Mouse (Mus musculus) heart, adult 2 months (tissue): ENCODE data around the gene Map3k5. TPM values are rescaled to one million over a fixed set of nuclear protein-coding genes. Genes with fewer than 3 reads are reported as not detected.

Experiments
- DNase-seq, 2 experiments: peaks; one replicate each; pipeline ENCODE4 v3.0.0; 2021
- H3K27ac ChIP-seq: fragments of 200-600 bp; 2 replicates; pipeline ENCODE4 v1.8.1; 2022
- H3K27me3 ChIP-seq: fragments of 200-500 bp; 2 replicates; pipeline ENCODE4 v1.6.1; 2012; ENCODE audit warnings: mild to moderate bottlenecking, low read length, inconsistent platforms, mixed read lengths; ENCODE audit not compliant: control insufficient read depth, insufficient read depth
- H3K36me3 ChIP-seq: fragments of 200-500 bp; 2 replicates; pipeline ENCODE4 v1.6.1; 2012; ENCODE audit warnings: low read length, inconsistent platforms; ENCODE audit not compliant: control insufficient read depth, insufficient read depth
- H3K4me1 ChIP-seq: fragments of 200-500 bp; 2 replicates; pipeline ENCODE4 v1.6.1; 2011; ENCODE audit warnings: low read length; ENCODE audit not compliant: control insufficient read depth, insufficient read depth
- H3K4me3 ChIP-seq: fragments of 200-600 bp; 2 replicates; pipeline ENCODE4 v1.8.1; 2022
- H3K79me2 ChIP-seq: fragments of 200-500 bp; replicated peaks from 2 replicates; pipeline ENCODE4 v1.6.1; 2012; ENCODE audit warnings: mild to moderate bottlenecking, inconsistent platforms, low read length, moderate library complexity, mixed read lengths; ENCODE audit not compliant: control insufficient read depth, insufficient read depth
- H3K9ac ChIP-seq: fragments of 200-500 bp; 2 replicates; pipeline ENCODE4 v1.6.1; 2012; ENCODE audit warnings: low read depth, mild to moderate bottlenecking, control low read depth, inconsistent platforms, low read length, mixed read lengths
- CTCF ChIP-seq: fragments of 200-600 bp; IDR thresholded peaks from 2 replicates; pipeline ENCODE4 v1.8.1; 2022; ENCODE audit warnings: antibody characterized with exemption, mild to moderate bottlenecking, moderate library complexity
- EP300 ChIP-seq: fragments of 200-500 bp; IDR thresholded peaks from 2 replicates; pipeline ENCODE4 v1.6.1; 2011; ENCODE audit warnings: low read depth, low read length, control low read depth; ENCODE audit not compliant: insufficient read depth
- POLR2A ChIP-seq: fragments of 200-500 bp; IDR thresholded peaks from 2 replicates; pipeline ENCODE4 v1.6.1; 2011; ENCODE audit warnings: mild to moderate bottlenecking, low read depth, low read length, control low read depth; ENCODE audit not compliant: insufficient read depth
- WGBS: fragments of 180-500 bp; shearing (Covaris S2); methylation state at CpG from one replicate; pipeline ENCODE4 v1.1.7; 2018; 5-methylcytosine and 5-hydroxymethylcytosine counted together
- intact Hi-C: fragments of 180-260 bp; cut with DNase I; formaldehyde crosslinking; loops from one replicate; pipeline ENCODE4 v1.15.1; 2025
- polyA plus RNA-seq: library from polyadenylated mRNA; depleted of rRNA; stranded (reverse); fragments of >200 nt; gene quantifications from 2 replicates; pipeline ENCODE4 v1.2.3, GENCODE M21; 2012
- total RNA-seq, 2 experiments: library from RNA; stranded (reverse); gene quantifications; 2 replicates each; pipeline ENCODE4 v1.2.3; 2021

The Map3k5 gene
- total and polyA plus RNA-seq, 3 experiments, result 7.6 to 45.3 (median 42.6) TPM

- intact Hi-C loops, result loop anchor here (10.0 kb wide), 1 partner anchor 131 kb away; no protein-coding TSS in a partner anchor
- WGBS, result 73% methylated on average over 2 of the region's 2 CpGs
- Histone ChIP-seq H3K27me3 (peaks cover under 1% of the 10 kb centered on the region; the same call in 1 of the 2 replicates), H3K4me3 (no peak overlapping the region), H3K4me1 (no peaks in the 10 kb centered on the region), H3K27ac (no peak overlapping the region), H3K79me2 (no peaks in the 10 kb centered on the region; the same call in 1 of the 2 replicates), H3K9ac (no peak overlapping the region), H3K36me3 (no peaks in the 10 kb centered on the region)
- DNase-seq, result no peak
- TF ChIP-seq EP300, result no peak
Measured at GRCm38 (mm10) chr10:20153507-20153906, 219.2 kb downstream of the Map3k5 start.

GRCm38 (mm10) chr10:20155401-20155800 is 221.1 kb downstream of the Map3k5 start:
- no peaks in the 10 kb centered on the region for H3K4me1 ChIP-seq
- no peaks in the 10 kb centered on the region for H3K36me3 ChIP-seq
- no peaks in the 10 kb centered on the region for H3K27me3 ChIP-seq
- intact Hi-C loops, result loop anchor here (10.0 kb wide), 1 partner anchor 129 kb away; no protein-coding TSS in a partner anchor
- no peak overlapping the region for H3K27ac ChIP-seq
- no peak for TF ChIP-seq EP300
- no peak for TF ChIP-seq POLR2A
- TF ChIP-seq CTCF, result no peak
- 37% methylated on average over 7 of the region's 7 CpGs for whole genome bisulfite sequencing
- H3K9ac ChIP-seq, result no peak overlapping the region
- DNase-seq, result no peak
- no peak overlapping the region for H3K4me3 ChIP-seq
- H3K79me2 ChIP-seq, result no peaks in the 10 kb centered on the region; the same call in 1 of the 2 replicates

- Histone ChIP-seq H3K4me3 (no peak overlapping the region), H3K36me3 (no peaks in the 10 kb centered on the region), H3K4me1 (no peaks in the 10 kb centered on the region), H3K27ac (no peak overlapping the region), H3K9ac (no peak overlapping the region), H3K27me3 (no peaks in the 10 kb centered on the region), H3K79me2 (no peaks in the 10 kb centered on the region; the same call in 1 of the 2 replicates)
- DNase-seq, result no peak
- intact Hi-C loops, result loop anchor here (10.0 kb wide), 1 partner anchor 128 kb away; no protein-coding TSS in a partner anchor
- 78% methylated on average over 8 of the region's 8 CpGs for WGBS
- TF ChIP-seq EP300 (no peak), CTCF (no peak), POLR2A (no peak)
Measured at GRCm38 (mm10) chr10:20157021-20157726, 222.9 kb downstream of the Map3k5 start.

- no peaks in the 10 kb centered on the region; the same call in none of the 2 replicates for H3K79me2 ChIP-seq
- no peaks in the 10 kb centered on the region for H3K27me3 ChIP-seq
- H3K4me1 ChIP-seq, result no peaks in the 10 kb centered on the region
- no peak for DNase-seq
- no peak overlapping the region for H3K9ac ChIP-seq
- no peak overlapping the region for H3K27ac ChIP-seq
- 28% methylated on average over 4 of the region's 4 CpGs for WGBS
- intact Hi-C loops, result loop anchor here (10.0 kb wide), 1 partner anchor 126 kb away; no protein-coding TSS in a partner anchor
- H3K36me3 ChIP-seq, result no peaks in the 10 kb centered on the region
- no peak overlapping the region for H3K4me3 ChIP-seq
- TF ChIP-seq CTCF (no peak), EP300 (no peak), POLR2A (no peak)
Measured at GRCm38 (mm10) chr10:20158756-20159155, 224.5 kb downstream of the Map3k5 start.

GRCm38 (mm10) chr10:20159308-20159707 is 225.0 kb downstream of the Map3k5 start:
- Histone ChIP-seq H3K36me3 (no peaks in the 10 kb centered on the region), H3K4me3 (no peak overlapping the region), H3K79me2 (no peaks in the 10 kb centered on the region; the same call in none of the 2 replicates), H3K4me1 (no peaks in the 10 kb centered on the region), H3K9ac (no peak overlapping the region), H3K27ac (no peak overlapping the region), H3K27me3 (no peaks in the 10 kb centered on the region)
- no peak for DNase-seq
- TF ChIP-seq POLR2A, result no peak
- TF ChIP-seq EP300, result no peak
- 86% methylated on average over 5 of the region's 5 CpGs for WGBS
- intact Hi-C loops, result loop anchor here (10.0 kb wide), 1 partner anchor 125 kb away; no protein-coding TSS in a partner anchor

GRCm38 (mm10) chr10:20160914-20161313 is 226.6 kb downstream of the Map3k5 start:
- 52% methylated on average over 8 of the region's 8 CpGs for WGBS

More at GRCm38 (mm10) chr10:20160914-20161313, 226.6 kb downstream of the Map3k5 start:
- Histone ChIP-seq H3K4me1 (no peaks in the 10 kb centered on the region), H3K79me2 (peaks cover 2% of the 10 kb centered on the region; the same call in 1 of the 2 replicates), H3K4me3 (no peak overlapping the region), H3K36me3 (no peaks in the 10 kb centered on the region), H3K27ac (no peak overlapping the region), H3K27me3 (no peaks in the 10 kb centered on the region), H3K9ac (no peak overlapping the region)
- TF ChIP-seq EP300 (no peak), POLR2A (no peak), CTCF (no peak)
- DNase-seq, result no peak
- intact Hi-C loops, result no loop called here
